Mouse (Mus musculus): Measurements from ENCODE around the gene Rnf144a.
"Not testable (repeated sequence)": the region's sequence is repeated elsewhere in the genome, so short reads cannot be mapped to it uniquely, and the experiment has no call there.

Gene Rnf144a

GRCm38 (mm10) chr12:26415104-26415771, at the start of gene Rnf144a:
Rnf144a (minus strand) TSS chr12:26415254.
- DNase-seq, result peak; percentile 91 to 98

- no peak for DNase-seq
Observed at GRCm38 (mm10) chr12:26460091-26460490, 45.0 kb upstream of the Rnf144a start.

- DNase-seq, result peak in 1 of 2 experiments; percentile 9
Observed at GRCm38 (mm10) chr12:26456028-26456698, 41.1 kb upstream of the Rnf144a start, which contains the start of gene Rsad2. Rsad2 (minus strand) TSS chr12:26456452.

- DNase-seq, result no peak
Observed at GRCm38 (mm10) chr12:26454682-26455081, 39.6 kb upstream of the Rnf144a start.

- DNase-seq, result no peak
Observed at GRCm38 (mm10) chr12:26452951-26453350, 37.9 kb upstream of the Rnf144a start.

GRCm38 (mm10) chr12:26451150-26451549, 36.1 kb upstream of the Rnf144a start:
- no peak for DNase-seq

GRCm38 (mm10) chr12:26449483-26449882, 34.4 kb upstream of the Rnf144a start:
- DNase-seq, result no peak

GRCm38 (mm10) chr12:26446377-26447045, 31.5 kb upstream of the Rnf144a start:
- DNase-seq, result no peak

- DNase-seq, result no peak
Observed at GRCm38 (mm10) chr12:26444511-26444910, 29.5 kb upstream of the Rnf144a start.

GRCm38 (mm10) chr12:26444054-26444453, 29.0 kb upstream of the Rnf144a start:
- DNase-seq, result peak; percentile 74 to 75

GRCm38 (mm10) chr12:26439366-26439765, 24.3 kb upstream of the Rnf144a start:
- no peak for DNase-seq

GRCm38 (mm10) chr12:26437950-26438349, 22.9 kb upstream of the Rnf144a start:
- no peak for DNase-seq

GRCm38 (mm10) chr12:26436334-26436733, 21.3 kb upstream of the Rnf144a start:
- DNase-seq, result no peak

- not testable (repeated sequence) for DNase-seq
Observed at GRCm38 (mm10) chr12:26428771-26429170, 13.7 kb upstream of the Rnf144a start.

- no peak for DNase-seq
Observed at GRCm38 (mm10) chr12:26424841-26425240, 9.8 kb upstream of the Rnf144a start.

- no peak for DNase-seq
Observed at GRCm38 (mm10) chr12:26418322-26418721, 3.3 kb upstream of the Rnf144a start.

GRCm38 (mm10) chr12:26416636-26417295, 1.7 kb upstream of the Rnf144a start:
- no peak for DNase-seq

- DNase-seq, result peak in 1 of 2 experiments; percentile 59
Observed at GRCm38 (mm10) chr12:26414451-26415103, 477 bp downstream of the Rnf144a start.

- DNase-seq, result no peak
Observed at GRCm38 (mm10) chr12:26413961-26414411, 1.1 kb downstream of the Rnf144a start.

GRCm38 (mm10) chr12:26412802-26413201, 2.3 kb downstream of the Rnf144a start:
- no peak for DNase-seq

- DNase-seq, result no peak
Observed at GRCm38 (mm10) chr12:26411841-26412450, 3.1 kb downstream of the Rnf144a start.

GRCm38 (mm10) chr12:26410443-26410842, 4.6 kb downstream of the Rnf144a start:
- no peak for DNase-seq
